17 mouse cellular contexts compared by ENCODE assay signal in genomic region chr19:44904141-44904720, GRCm38 (mm10). TPM values are rescaled to one million over a fixed set of nuclear protein-coding genes. Genes with fewer than 3 reads are reported as not detected.
DNase-seq lines count a peak whose midpoint lies in the region; ATAC-seq and TF ChIP-seq lines count a peak whose summit lies in the region.
"Had no signal": no experiment of that assay in that cellular context is flagged by ENCODE, and none has a peak within 500 bp of the region (broad histone marks: within the 10 kb centered on the region; RNA-seq: fewer than 3 reads in every experiment).

No protein-coding gene starts in this region.

- H3K4me2 ChIP-seq in lung, embryonic 14.5 days: no peak overlapping the region
- H3K4me2 ChIP-seq in limb, embryonic 13.5 days (replicated peaks): no peak overlapping the region
- H3K4me2 ChIP-seq: liver, embryonic 11.5 days had no signal

- H3K4me3 ChIP-seq in heart, embryonic 10.5 days: no peak overlapping the region
- H3K4me3 ChIP-seq in lung, embryonic 14.5 days (ENCODE audit: low read depth, low read length): no peak overlapping the region
- H3K4me3 ChIP-seq in limb, embryonic 13.5 days: no peak overlapping the region
- H3K4me3 ChIP-seq: heart, adult 2 months had no signal

- no peak for DNase-seq in heart, embryonic 10.5 days (ENCODE audit: low spot score)
- no peak for DNase-seq in heart, adult 8-10 months (ENCODE audit: low spot score)
- peak; percentile 27 for DNase-seq in lung, embryonic 14.5 days
- no peak for DNase-seq in lung, adult 18-20 months
- no peak for DNase-seq in urinary bladder, adult 18-20 months (ENCODE audit: low spot score in 2 of 2)
- DNase-seq in ovary, postnatal 36 days (ENCODE audit: low spot score): no peak
- no peak for DNase-seq in retina, embryonic 14.5 days (ENCODE audit: low spot score)
- DNase-seq: adrenal gland, adult 2 months; cerebellum, adult 11 months; cerebellum, postnatal 36 days; heart, adult 2 months; kidney, postnatal 14 days; layer of hippocampus, adult 9-11 months; thymus, postnatal 36 days had no signal

- H3K27me3 ChIP-seq in heart, embryonic 10.5 days (ENCODE audit: insufficient read depth, poor library complexity, severe bottlenecking): no peaks in the 10 kb centered on the region
- no peaks in the 10 kb centered on the region for H3K27me3 ChIP-seq in lung, embryonic 14.5 days (ENCODE audit: insufficient read depth, low read length)
- no peaks in the 10 kb centered on the region for H3K27me3 ChIP-seq in limb, embryonic 13.5 days

- TF ChIP-seq CTCF in lung, embryonic 14.5 days (IDR thresholded peaks at IDR 0.05; ENCODE audit: low read depth): no peak

- WGBS in heart, embryonic 10.5 days: 39% methylated on average over 6 of the region's 6 CpGs
- WGBS in lung, embryonic 14.5 days: 29% methylated on average over 6 of the region's 6 CpGs
- 27% methylated on average over 6 of the region's 6 CpGs for WGBS in limb, embryonic 13.5 days

- H3K36me3 ChIP-seq in heart, embryonic 10.5 days: no peaks in the 10 kb centered on the region
- H3K36me3 ChIP-seq in lung, embryonic 14.5 days (ENCODE audit: insufficient read depth): no peaks in the 10 kb centered on the region
- H3K36me3 ChIP-seq in limb, embryonic 13.5 days: no peaks in the 10 kb centered on the region

- H3K4me1 ChIP-seq in heart, embryonic 10.5 days: peaks cover 75% of the 10 kb centered on the region
- peaks cover 15% of the 10 kb centered on the region; the same call in 1 of the 2 replicates for H3K4me1 ChIP-seq in lung, embryonic 14.5 days (ENCODE audit: insufficient read depth)
- peaks cover 31% of the 10 kb centered on the region for H3K4me1 ChIP-seq in limb, embryonic 13.5 days

- ATAC-seq in lung, embryonic 14.5 days (ENCODE audit: insufficient read depth): no peak
- ATAC-seq in limb, embryonic 13.5 days (ENCODE audit: low FRiP score, low read depth): peak; percentile 67
- ATAC-seq: hindbrain, embryonic 16.5 days had no signal

- peak overlapping the region; percentile 56; the same call in 1 of the 2 replicates for H3K27ac ChIP-seq in heart, embryonic 10.5 days
- no peak overlapping the region for H3K27ac ChIP-seq in lung, embryonic 14.5 days (ENCODE audit: low read depth)
- H3K27ac ChIP-seq in limb, embryonic 13.5 days: no peak overlapping the region; the same call in 1 of the 2 replicates
- H3K27ac ChIP-seq: heart, adult 2 months had no signal

- no peaks in the 10 kb centered on the region for H3K9me3 ChIP-seq in heart, embryonic 10.5 days
- H3K9me3 ChIP-seq in lung, embryonic 14.5 days (ENCODE audit: low read depth, low read length): no peaks in the 10 kb centered on the region
- H3K9me3 ChIP-seq in limb, embryonic 13.5 days: no peaks in the 10 kb centered on the region

- no peak overlapping the region for H3K9ac ChIP-seq in lung, embryonic 14.5 days
- H3K9ac ChIP-seq in limb, embryonic 13.5 days: 0 out of 2 replicates have a peak overlapping the region, but pooled peaks have one; percentile 39

RNA-seq across cellular contexts. Expression of gene Slf2, which starts 26.7 kb away (rescaled TPM):
- 56.6 and 60.6 TPM in 2 replicates for polyA plus RNA-seq in heart, embryonic 10.5 days (2016; fragmentation: Nextera tagmentation; extraction: Ambion mirVana)
- total RNA-seq in heart, adult 8-10 months (2022): 10 to 100 TPM; 18.2 to 21.9 (median 19.7) TPM
- polyA plus RNA-seq in lung, embryonic 14.5 days (2014; fragmentation: Nextera tagmentation; extraction: Ambion mirVana): 40.6 and 43.9 TPM in 2 replicates
- 37.8 and 41.5 TPM in 2 replicates for polyA plus RNA-seq in limb, embryonic 13.5 days (2015; fragmentation: Nextera tagmentation; extraction: Ambion mirVana)
